Mouse (Mus musculus): ENCODE measurements around the gene Ppp1cc.
"Not testable (repeated sequence)": the region's sequence is repeated elsewhere in the genome, so short reads cannot be mapped to it uniquely, and the experiment has no call there.

The Ppp1cc gene

DNA sequence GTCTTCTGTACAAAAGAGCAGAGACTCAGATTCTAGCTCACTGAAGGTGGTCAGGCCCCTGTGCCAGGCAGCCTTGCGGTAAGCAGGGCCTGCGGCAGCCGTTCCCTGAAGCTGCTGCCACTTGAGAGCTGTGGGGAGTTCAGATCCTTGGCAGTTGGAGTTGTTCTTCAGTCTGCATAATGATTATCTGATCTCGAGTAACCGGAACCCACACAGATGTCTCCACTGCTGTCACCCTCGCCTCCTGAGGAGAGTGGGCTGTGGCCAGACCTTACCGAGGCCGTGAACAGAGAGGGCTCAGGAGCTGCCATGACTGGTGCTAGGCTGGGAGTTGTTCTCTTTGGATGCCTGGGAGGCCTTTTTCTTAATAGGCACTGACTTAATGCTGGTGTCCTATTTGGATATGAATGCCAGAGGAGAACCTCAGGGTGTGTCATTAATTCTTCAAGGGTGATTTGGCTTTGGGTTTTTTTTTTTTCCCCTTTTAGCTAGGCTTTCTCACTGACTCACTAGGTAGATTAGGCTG, 8.6 kb downstream of the Ppp1cc start:
- no peak for DNase-seq (ENCODE audit: low read depth)

- DNase-seq (ENCODE audit: low read depth), result no peak
These were observed 10.4 kb downstream of the Ppp1cc start for GRCm38 (mm10) chr5:122168344-122169069.

DNA sequence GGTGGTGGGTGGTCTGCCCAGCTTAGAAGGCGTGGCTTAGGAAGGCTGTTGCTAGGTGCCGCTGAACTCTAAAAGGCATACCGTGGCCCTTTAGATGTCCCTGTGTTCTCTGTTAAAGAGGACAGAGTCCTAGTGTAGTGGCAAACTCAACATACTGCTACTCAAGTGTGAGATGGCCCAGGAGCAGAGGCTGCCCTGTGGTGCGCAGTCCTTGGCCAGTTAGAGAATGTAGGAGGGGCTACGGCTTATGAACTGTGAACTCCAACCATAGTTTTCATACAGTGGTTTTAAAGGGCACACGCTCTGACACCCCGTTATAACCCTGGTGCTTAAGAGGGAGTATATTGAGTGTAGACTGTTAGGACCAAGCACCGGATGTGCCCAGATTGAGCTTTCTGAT, 13.0 kb downstream of the Ppp1cc start:
- DNase-seq (ENCODE audit: low read depth), result no peak

DNA sequence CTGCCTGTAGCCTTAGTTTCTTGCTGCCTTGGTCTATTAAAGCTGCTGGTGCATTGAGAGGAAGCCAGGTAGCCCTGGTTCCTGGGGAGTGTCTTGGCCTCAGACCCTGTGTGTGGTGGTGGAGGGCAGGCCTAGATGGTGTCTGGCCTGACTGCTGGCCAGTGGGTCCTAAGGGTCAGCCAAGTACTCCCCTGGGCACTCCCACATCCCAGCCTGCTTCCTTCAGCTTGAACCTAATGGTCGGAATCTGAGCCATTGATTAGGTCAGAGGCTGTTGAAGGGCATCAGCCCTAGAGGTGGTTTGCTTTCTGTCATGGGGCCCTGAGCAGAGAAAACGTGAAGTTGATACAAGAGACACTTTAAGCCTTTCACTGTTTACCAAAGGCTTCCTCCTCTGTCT, 17.3 kb downstream of the Ppp1cc start:
- no peak for DNase-seq (ENCODE audit: low read depth)

DNA sequence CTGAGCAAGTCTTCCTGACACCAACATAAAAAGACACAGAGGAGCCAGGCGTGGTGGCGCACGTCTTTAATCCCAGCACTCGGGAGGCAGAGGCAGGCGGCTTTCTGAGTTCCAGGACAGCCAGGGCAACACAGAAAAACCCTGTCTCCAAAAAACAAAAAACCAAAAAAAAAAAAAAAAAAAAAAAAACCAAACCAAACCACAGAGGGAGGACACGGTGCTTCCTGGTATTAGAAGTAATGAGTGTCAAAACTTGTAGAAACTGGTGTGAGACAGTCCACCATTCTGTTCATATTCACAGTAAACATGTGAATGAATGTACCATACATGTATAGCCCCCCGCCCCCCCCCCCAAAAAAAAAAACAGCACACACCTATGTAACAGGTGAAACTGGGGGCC, 17.9 kb downstream of the Ppp1cc start:
- no peak for DNase-seq (ENCODE audit: low read depth)

DNA sequence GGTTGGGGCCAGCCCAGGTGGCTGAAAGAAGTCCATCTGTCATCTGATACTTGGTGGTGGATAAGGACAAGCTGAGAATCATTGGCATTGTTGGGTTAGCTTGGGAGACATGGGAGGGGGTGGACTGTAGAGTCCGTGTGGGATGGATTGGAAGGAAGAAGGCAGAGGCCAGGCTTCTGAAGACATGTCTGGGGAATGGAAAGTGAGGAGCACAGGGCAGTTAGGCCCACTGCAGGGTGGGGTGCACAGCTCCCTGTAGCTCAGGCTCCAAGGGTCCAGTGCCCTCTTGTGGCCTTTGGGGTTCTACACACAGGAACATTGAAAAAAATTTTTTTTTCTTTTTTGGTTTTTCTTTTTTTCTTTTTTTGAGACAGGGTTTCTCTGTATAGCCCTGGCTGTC, 18.3 kb downstream of the Ppp1cc start:
- DNase-seq (ENCODE audit: low read depth), result no peak

- DNase-seq (ENCODE audit: low read depth), result no peak
These were observed 21.6 kb downstream of the Ppp1cc start for GRCm38 (mm10) chr5:122179665-122180064.

- DNase-seq (ENCODE audit: low read depth), result no peak
These were observed 26.3 kb downstream of the Ppp1cc start for GRCm38 (mm10) chr5:122184283-122184806.

DNA sequence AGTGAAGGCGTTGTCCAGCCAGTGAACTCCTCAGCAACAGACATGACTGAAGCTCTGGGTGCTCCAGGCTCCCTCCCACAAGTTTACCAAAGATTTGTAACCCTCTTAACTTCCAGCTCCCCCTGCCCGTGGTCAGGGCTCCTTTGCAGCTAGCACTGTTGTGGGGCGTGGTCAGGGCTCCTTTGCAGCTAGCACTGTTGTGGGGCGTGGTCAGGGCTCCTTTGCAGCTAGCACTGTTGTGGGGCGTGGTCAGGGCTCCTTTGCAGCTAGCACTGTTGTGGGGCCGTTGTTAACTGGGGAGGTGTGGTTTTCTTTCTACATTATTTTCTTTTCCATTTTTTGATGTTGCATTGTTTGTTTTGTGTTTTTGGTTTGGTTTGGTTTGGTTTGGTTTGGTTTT, 26.8 kb downstream of the Ppp1cc start:
- DNase-seq (ENCODE audit: low read depth), result not testable (repeated sequence)

DNA sequence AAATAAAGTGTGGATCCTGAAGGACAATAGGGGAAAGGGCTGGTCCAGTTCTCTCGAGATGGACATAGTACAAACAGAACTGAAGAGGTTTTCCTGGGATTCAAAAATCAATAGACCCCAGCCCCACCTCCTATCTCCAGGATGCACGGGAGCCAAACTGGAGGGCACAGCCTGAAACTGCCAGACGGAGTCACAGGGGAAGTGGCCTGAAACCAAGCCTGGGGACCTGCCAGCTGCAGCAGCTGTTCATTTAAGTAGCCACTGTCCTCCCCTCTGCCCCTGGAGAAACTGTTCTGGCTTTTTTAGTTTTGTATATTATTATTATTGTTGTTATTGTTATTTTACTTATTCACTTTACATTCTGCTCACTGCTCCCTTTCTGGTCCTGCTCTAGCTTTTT, 31.0 kb downstream of the Ppp1cc start:
- no peak for DNase-seq (ENCODE audit: low read depth)

- no peak for DNase-seq (ENCODE audit: low read depth)
These were observed 32.4 kb downstream of the Ppp1cc start for GRCm38 (mm10) chr5:122190465-122190864.

- DNase-seq (ENCODE audit: low read depth), result no peak
These were observed 33.4 kb downstream of the Ppp1cc start for GRCm38 (mm10) chr5:122191269-122192063.

DNA sequence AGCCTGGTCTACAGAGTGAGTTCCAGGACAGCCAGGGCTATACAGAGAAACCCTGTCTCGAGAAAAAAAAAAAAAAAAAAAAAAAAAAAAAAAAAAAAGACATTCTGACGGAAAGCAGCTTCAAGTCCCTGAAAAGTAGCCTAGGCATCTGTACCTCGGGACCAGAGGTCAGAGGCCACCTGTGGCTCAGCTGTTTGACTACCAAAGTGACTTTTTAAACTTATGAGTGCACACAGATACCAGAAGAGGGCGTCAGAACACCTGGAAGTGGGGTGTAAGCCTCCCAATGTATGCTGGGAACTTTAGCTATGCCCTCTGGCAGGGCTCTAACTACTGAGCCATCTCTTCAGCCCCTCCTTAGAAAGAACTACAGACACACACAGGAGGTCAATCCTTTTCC, 34.3 kb downstream of the Ppp1cc start:
- no peak for DNase-seq (ENCODE audit: low read depth)

DNA sequence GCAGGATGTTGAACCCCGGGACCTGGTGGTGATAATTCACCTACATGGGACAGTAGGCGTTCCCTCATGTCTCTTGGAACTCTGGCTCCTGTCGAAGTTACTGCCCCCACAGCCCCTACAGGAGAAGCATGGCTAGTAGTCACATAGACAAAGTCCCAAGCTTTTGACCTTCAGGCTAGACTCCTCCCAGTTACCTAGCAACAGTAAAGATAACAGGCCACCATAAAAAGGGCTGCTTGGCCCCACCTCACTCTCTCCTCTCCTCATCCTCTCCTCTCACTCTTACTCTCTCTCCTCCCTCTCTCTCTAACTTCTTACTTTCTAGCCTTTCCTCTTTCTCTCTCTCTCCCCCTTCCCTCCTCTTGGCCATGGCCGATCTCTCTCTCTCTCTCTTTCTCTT, 42.8 kb downstream of the Ppp1cc start:
- DNase-seq (ENCODE audit: low read depth), result no peak

DNA sequence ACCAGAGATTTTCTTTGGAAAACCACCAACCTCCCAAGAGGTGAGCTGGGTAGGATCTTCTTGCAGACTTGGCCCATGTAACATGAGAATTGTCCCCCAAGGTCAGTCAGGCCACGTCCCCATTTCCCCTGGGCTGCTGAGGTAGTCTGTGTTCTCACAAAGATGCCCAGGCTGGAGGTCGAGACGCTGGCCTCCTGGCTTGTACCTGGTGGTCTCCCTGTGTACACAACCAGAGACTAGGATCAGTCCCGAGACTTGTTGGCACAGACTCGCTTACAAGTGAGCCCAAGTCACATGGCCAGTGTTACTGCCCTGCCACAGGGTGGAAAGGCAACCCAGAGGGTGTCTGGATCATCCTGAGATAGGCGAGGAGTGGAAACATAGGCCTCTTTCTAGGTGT, 43.8 kb downstream of the Ppp1cc start:
- no peak for DNase-seq (ENCODE audit: low read depth)

GRCm38 (mm10) chr5:122204180-122204579, 46.1 kb downstream of the Ppp1cc start:
- DNase-seq (ENCODE audit: low read depth), result no peak

DNA sequence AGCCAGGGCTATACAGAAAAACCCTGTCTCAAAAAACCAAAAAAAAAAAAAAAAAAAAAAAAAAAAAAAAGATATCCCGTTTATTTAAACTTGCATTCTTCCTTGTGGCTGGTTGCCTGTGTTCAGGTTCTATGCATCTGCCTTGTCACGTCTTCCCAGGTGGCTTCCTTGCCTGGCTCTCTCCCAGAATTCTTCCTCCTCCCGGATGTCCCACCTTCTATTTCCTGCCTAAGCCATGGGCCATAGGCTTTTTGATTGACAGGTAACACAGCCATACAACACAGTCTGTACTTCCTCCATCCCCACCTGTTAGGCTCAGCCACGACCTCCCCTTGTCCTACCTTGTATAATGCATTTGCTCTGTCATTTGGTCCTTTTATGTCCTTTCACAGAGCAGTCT, 48.4 kb downstream of the Ppp1cc start, which contains the start of gene Hvcn1:
TSS of gene Hvcn1 (plus strand) at position 330 of the 400 bp plus-strand sequence.
- no peak for DNase-seq (ENCODE audit: low read depth)

- DNase-seq (ENCODE audit: low read depth), result no peak
These were observed 50.8 kb downstream of the Ppp1cc start for GRCm38 (mm10) chr5:122208909-122209308.

- DNase-seq (ENCODE audit: low read depth), result no peak
These were observed 51.7 kb downstream of the Ppp1cc start for GRCm38 (mm10) chr5:122209591-122210368.

DNA sequence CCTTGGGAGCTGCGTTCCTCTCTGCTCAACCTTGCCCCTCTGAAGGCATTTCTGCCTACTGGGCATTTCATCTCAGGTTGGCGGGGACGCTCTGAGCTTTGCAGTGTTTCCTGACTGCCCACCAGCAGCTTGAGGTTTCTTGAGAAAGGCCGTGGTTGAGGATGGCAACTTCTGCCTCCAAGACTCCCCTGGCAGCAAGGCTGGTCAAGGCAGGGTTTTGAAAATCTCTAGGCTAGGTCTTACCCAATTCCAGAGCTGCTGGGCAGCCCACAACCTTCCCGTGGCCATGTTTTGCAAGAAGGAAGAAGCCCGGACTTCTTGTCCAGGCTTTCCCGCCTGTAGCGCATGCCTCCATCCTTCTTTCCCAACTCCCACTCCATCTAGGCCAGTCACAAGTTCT, 52.8 kb downstream of the Ppp1cc start:
- DNase-seq (ENCODE audit: low read depth), result no peak

DNA sequence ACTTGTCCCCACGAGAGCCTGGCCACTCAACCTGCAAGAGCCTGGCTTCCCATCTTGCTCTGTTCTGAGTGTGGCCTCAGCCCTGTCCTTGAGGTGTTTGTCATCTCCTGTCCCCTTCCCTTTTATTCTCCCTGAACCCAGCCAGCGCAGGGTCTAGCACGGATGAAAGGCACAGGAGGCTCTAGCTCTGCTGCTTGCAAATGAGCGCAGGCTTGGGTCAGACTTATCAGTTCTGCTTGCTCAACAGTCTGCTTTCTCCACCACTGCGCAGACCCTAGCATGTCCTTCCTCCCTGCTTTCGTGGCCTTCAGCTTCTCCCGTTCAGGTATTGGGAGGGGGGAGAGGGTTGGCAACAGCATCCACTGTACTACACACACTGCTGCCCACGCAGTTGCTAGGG, 54.0 kb downstream of the Ppp1cc start:
- DNase-seq (ENCODE audit: low read depth), result no peak

GRCm38 (mm10) chr5:122212820-122213219, 54.7 kb downstream of the Ppp1cc start:
- DNase-seq (ENCODE audit: low read depth), result not testable (repeated sequence)

Measured in c-Kit-positive CD71-negative TER-119-negative erythroid progenitor cells, embryonic 14.5 days (primary cell).